Mouse (Mus musculus) myocyte (in vitro differentiated cells): Measurements from ENCODE around the gene Nemf.
"Not testable (repeated sequence)": the region's sequence is repeated elsewhere in the genome, so short reads cannot be mapped to it uniquely, and the experiment has no call there.

Experiments used
- E2F4 ChIP-seq: IDR thresholded peaks from one replicate; pipeline ENCODE4 v1.6.1; 2011; ENCODE audit warnings: mild to moderate bottlenecking, control low read depth, moderate library complexity; ENCODE audit not compliant: insufficient read depth
- MYOG ChIP-seq, 3 experiments: IDR thresholded peaks; one replicate each; pipeline ENCODE4 v1.6.1; 2011; ENCODE audit warnings: control low read depth in 2 of 3, low read depth in 2 of 3, mild to moderate bottlenecking in 2 of 3; ENCODE audit not compliant: insufficient read length in 2 of 3, control insufficient read depth in 1 of 3, insufficient read depth in 1 of 3
- POLR2A ChIP-seq: IDR thresholded peaks from one replicate; pipeline ENCODE4 v1.6.1; 2011; ENCODE audit warnings: low read depth, mild to moderate bottlenecking, control low read depth, moderate library complexity; ENCODE audit not compliant: insufficient read length
- TCF12 ChIP-seq: IDR thresholded peaks from one replicate; pipeline ENCODE4 v1.6.1; 2011; ENCODE audit warnings: mild to moderate bottlenecking, control low read depth; ENCODE audit not compliant: poor library complexity, insufficient read depth, severe bottlenecking
- USF1 ChIP-seq: IDR thresholded peaks from one replicate; pipeline ENCODE4 v1.6.1; 2011; ENCODE audit warnings: low read depth, mild to moderate bottlenecking, control low read depth, moderate library complexity

GRCm38 (mm10) chr12:69363110-69363509, 6.1 kb upstream of the Nemf start:
- TF ChIP-seq POLR2A; TCF12; USF1; E2F4; MYOG (IDR thresholded peaks at IDR 0.05; ENCODE audit: control insufficient read depth in 1 of 3, insufficient read depth in 1 of 3, insufficient read length in 2 of 3, low read depth in 2 of 3): not testable (repeated sequence)
